Mouse (Mus musculus) kidney, adult 2 months (tissue): ENCODE measurements around the gene Spib.

Source experiments
- CTCF ChIP-seq: fragments of 200-500 bp; conservative IDR thresholded peaks from 2 replicates; pipeline ENCODE4 v1.5.1; 2011; ENCODE audit warnings: low read depth, mild to moderate bottlenecking, control low read depth, low read length, moderate library complexity, mixed read lengths; ENCODE audit not compliant: insufficient read depth, insufficient read length
- POLR2A ChIP-seq: fragments of 200-500 bp; IDR thresholded peaks from one replicate; pipeline ENCODE4 v1.6.1; 2011; ENCODE audit warnings: low read depth, low read length, control low read depth

DNA sequence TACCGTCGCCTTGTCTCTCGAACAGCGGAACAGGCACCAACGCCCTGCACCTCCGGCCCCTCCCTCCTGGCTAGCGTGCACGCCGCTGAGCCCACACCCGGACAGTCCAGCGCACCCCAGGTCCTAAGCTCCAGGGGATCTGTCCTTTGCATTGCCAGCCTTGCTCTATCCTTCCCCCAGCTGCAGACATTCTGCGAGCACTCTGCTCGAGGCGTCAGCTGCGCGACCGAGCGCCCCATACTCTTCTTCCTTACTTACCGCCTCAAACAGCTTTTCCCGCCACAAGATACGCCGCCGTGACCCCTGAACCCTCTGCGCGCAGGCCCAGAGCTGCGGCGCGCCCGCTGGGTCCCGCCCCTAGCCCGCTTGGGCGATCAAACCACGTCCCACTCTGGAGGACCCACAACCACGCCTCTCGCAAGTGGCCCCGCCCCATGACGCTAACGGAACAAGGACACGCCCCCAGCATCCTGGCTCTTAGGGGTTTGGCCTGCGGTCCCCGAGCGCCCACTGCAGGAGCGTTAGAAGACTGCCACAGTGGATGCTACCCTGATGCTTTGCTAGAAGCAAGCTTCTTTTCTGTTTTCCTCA is 16.7 kb upstream of the Spib start, which contains the start of gene Pold1:
- peak; percentile 90 for TF ChIP-seq CTCF
- TF ChIP-seq POLR2A = no peak
